26 mouse cellular contexts compared by ENCODE assay signal in genomic region chr5:149332787-149333186, GRCm38 (mm10).
DNase-seq lines count a peak whose midpoint lies in the region; ATAC-seq and TF ChIP-seq lines count a peak whose summit lies in the region.
"Had no signal": no experiment of that assay in that cellular context is flagged by ENCODE, and none has a peak within 500 bp of the region (broad histone marks: within the 10 kb centered on the region; RNA-seq: fewer than 3 reads in every experiment).

No protein-coding gene starts in this region.

- no peak overlapping the region for H3K9ac ChIP-seq in liver, embryonic 14.5 days (replicated peaks)
- H3K9ac ChIP-seq: hindbrain, embryonic 14.5 days; limb, embryonic 15.5 days; midbrain, embryonic 15.5 days; neural tube, embryonic 15.5 days had no signal

- H3K4me1 ChIP-seq in heart, embryonic 10.5 days: peaks cover 36% of the 10 kb centered on the region
- peaks cover 80% of the 10 kb centered on the region for H3K4me1 ChIP-seq in limb, embryonic 10.5 days
- H3K4me1 ChIP-seq in liver, embryonic 14.5 days (replicated peaks; ENCODE audit: control insufficient read depth in 2 of 2, insufficient read depth in 2 of 2, low read length in 1 of 2): peaks cover 6 to 11% of the 10 kb centered on the region in 2 experiments

- WGBS in heart, embryonic 10.5 days: 87% methylated on average over 4 of the region's 4 CpGs
- 87% methylated on average over 4 of the region's 4 CpGs for WGBS in limb, embryonic 10.5 days
- 15% methylated on average over 4 of the region's 4 CpGs for WGBS in liver, embryonic 14.5 days (ENCODE audit: insufficient replicate concordance)

- peak; percentile 63 for ATAC-seq in liver, embryonic 14.5 days (ENCODE audit: insufficient read depth)
- ATAC-seq: CD4-positive, CD25-positive, alpha-beta regulatory T cell, adult 4 months; forebrain, embryonic 16.5 days; lung, postnatal 0 days; midbrain, embryonic 15.5 days; Patski had no signal

- no peak for DNase-seq in heart, embryonic 10.5 days (ENCODE audit: low spot score)
- DNase-seq in heart, postnatal 10 days: no peak
- DNase-seq in c-Kit-positive CD71-positive TER-119-negative erythroid progenitor cells, embryonic 14.5 days (ENCODE audit: low read depth): peak; percentile 40
- no peak for DNase-seq in limb, embryonic 10.5 days (ENCODE audit: low spot score)
- peak in 1 of 3 experiments; percentile 20 for DNase-seq in liver, embryonic 14.5 days (ENCODE audit: low read depth in 3 of 3, low spot score in 3 of 3)
- DNase-seq in heart, adult 9 months (ENCODE audit: low spot score in 2 of 2): no peak
- no peak for DNase-seq in lung, postnatal 4 days
- DNase-seq in lung, postnatal 25 days (ENCODE audit: low spot score): no peak
- DNase-seq: adrenal gland, postnatal 14 days; cerebellum, adult 18-20 months; gastrocnemius, postnatal 36 days; heart, postnatal 14 days; kidney, adult 11 months; right cerebral cortex, postnatal 14 days; spleen, adult 18-20 months; thymus, postnatal 25 days had no signal

- no peaks in the 10 kb centered on the region for H3K9me3 ChIP-seq in heart, embryonic 10.5 days
- H3K9me3 ChIP-seq in limb, embryonic 10.5 days (replicated peaks): no peaks in the 10 kb centered on the region
- no peaks in the 10 kb centered on the region for H3K9me3 ChIP-seq in liver, embryonic 14.5 days (ENCODE audit: control insufficient read depth, low read length)
- H3K9me3 ChIP-seq: limb, embryonic 15.5 days; midbrain, embryonic 15.5 days; neural tube, embryonic 15.5 days had no signal

- H3K27me3 ChIP-seq in heart, embryonic 10.5 days (ENCODE audit: insufficient read depth, poor library complexity, severe bottlenecking): no peaks in the 10 kb centered on the region
- H3K27me3 ChIP-seq in limb, embryonic 10.5 days (ENCODE audit: low read depth, poor library complexity, severe bottlenecking): no peaks in the 10 kb centered on the region
- no peaks in the 10 kb centered on the region for H3K27me3 ChIP-seq in liver, embryonic 14.5 days (ENCODE audit: control insufficient read depth, insufficient read depth, low read length)
- H3K27me3 ChIP-seq: limb, embryonic 15.5 days; megakaryocyte, embryonic 14.5 days; midbrain, embryonic 15.5 days; neural tube, embryonic 15.5 days; Patski had no signal

- intact Hi-C loops in heart, postnatal 10 days (cut with DNase I): no loop called here

- peak overlapping the region; percentile 73 for H3K27ac ChIP-seq in heart, embryonic 10.5 days
- H3K27ac ChIP-seq in limb, embryonic 10.5 days: peak overlapping the region; percentile 93
- no peak overlapping the region for H3K27ac ChIP-seq in liver, embryonic 14.5 days
- H3K27ac ChIP-seq: hindbrain, embryonic 14.5 days; midbrain, embryonic 15.5 days; neural tube, embryonic 15.5 days had no signal

- no peak overlapping the region for H3K4me3 ChIP-seq in heart, embryonic 10.5 days
- no peak overlapping the region for H3K4me3 ChIP-seq in limb, embryonic 10.5 days
- H3K4me3 ChIP-seq in liver, embryonic 14.5 days (ENCODE audit: insufficient read depth in 1 of 2, low read depth in 2 of 2, low read length in 2 of 2): no peak overlapping the region
- H3K4me3 ChIP-seq: limb, embryonic 15.5 days; megakaryocyte, embryonic 14.5 days; midbrain, embryonic 15.5 days; neural tube, embryonic 15.5 days had no signal

- no peaks in the 10 kb centered on the region for H3K36me3 ChIP-seq in heart, embryonic 10.5 days
- H3K36me3 ChIP-seq in limb, embryonic 10.5 days: no peaks in the 10 kb centered on the region
- H3K36me3 ChIP-seq in liver, embryonic 14.5 days (replicated peaks; ENCODE audit: control insufficient read depth, insufficient read depth, low read depth): no peaks in the 10 kb centered on the region
- H3K36me3 ChIP-seq: limb, embryonic 15.5 days; midbrain, embryonic 15.5 days; neural tube, embryonic 15.5 days had no signal

- H3K4me2 ChIP-seq in liver, embryonic 14.5 days (ENCODE audit: low read depth): no peak overlapping the region
- H3K4me2 ChIP-seq: heart, embryonic 11.5 days; hindbrain, embryonic 14.5 days; limb, embryonic 15.5 days; midbrain, embryonic 15.5 days; neural tube, embryonic 15.5 days had no signal

- TF ChIP-seq EP300 in liver, embryonic 14.5 days (IDR thresholded peaks at IDR 0.05; ENCODE audit: low read depth): peak; percentile 47

- TF ChIP-seq CTCF in liver, embryonic 14.5 days (IDR thresholded peaks at IDR 0.05; ENCODE audit: low read depth): no peak
